Mouse (Mus musculus) lung, adult 10 weeks (tissue): ENCODE results near the gene Lpar6. TPM values are rescaled to one million over a fixed set of nuclear protein-coding genes. Genes with fewer than 3 reads are reported as not detected.

ENCODE experiments used
- polyA plus RNA-seq: library from polyadenylated mRNA; stranded (reverse); fragments of 350-450 nt; fragmentation: Illumina TruSeq; extraction: RNeasy Lipid Tissue Mini Kit (QIAGEN cat#74804); gene quantifications from one replicate; pipeline ENCODE4 v1.2.3, GENCODE M21; 2014; ENCODE audit warnings: low read depth, low replicate concordance; ENCODE audit not compliant: insufficient read depth

Gene Lpar6
- polyA plus RNA-seq, result 3.9 TPM

GRCm38 (mm10) chr14:73237848-73238321, at the start of gene Lpar6:
Lpar6 (plus strand) TSS chr14:73237895.

Other genes with a start within 250 kb of the Lpar6 start
- 2.7 TPM for gene Cysltr2, start 188.8 kb upstream of the Lpar6 start, polyA plus RNA-seq
- 29.5 TPM for gene Rcbtb2, start 114.9 kb upstream of the Lpar6 start, polyA plus RNA-seq
- gene Rb1, start 87.9 kb downstream of the Lpar6 start, polyA plus RNA-seq, result 10.2 TPM
- 1,407 TPM for gene Itm2b, start 147.4 kb downstream of the Lpar6 start, polyA plus RNA-seq